Mouse (Mus musculus): ENCODE measurements around the gene Stag2. TPM values are rescaled to one million over a fixed set of nuclear protein-coding genes. Genes with fewer than 3 reads are reported as not detected.

Gene Stag2
- polyA plus RNA-seq, 1 experiment from 2014 or later = 72.3 TPM

DNA sequence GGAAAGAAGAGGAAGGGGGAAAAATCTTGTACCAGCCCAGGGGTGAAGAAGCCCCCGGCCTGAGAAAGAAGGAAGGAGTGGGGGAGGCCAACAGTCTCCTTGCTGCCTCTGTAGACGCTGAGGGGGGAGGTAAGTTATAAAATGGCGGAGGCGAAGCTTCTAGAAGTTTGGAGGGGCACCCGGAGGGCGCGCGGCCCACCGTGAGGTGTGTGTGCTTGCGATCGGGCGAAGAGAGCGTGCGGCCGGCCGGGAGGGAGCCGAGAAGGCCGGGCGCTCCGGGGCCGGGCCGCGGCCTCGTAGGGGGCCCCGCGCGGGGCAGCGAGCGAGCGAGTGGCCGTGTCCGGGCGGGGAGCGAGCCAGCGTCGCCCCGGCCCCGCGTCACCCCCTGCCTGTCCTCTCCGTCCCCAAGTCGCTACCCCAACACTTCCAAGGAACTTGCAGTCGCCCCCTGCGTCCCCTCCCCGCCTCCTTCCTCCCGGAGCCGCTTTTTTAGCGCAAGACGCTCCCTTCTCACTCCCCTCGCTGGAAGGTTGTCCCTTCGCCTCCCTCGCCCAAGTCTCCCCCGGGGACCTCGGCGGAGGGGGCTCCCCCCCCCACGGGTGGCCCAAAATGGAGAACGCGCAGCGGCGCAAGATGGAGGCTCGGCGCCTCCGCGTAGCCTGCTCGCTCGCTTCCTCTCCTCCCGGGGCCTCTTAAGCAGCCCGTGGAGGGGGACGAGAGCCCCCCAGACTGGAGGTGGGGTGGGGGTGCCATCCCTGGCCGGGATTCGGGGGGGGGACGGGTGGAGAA, 634 bp downstream of the Stag2 start:
- 32% methylated on average over 58 of the region's 71 CpGs for WGBS
- Histone ChIP-seq H3K4me1 (ENCODE audit: control insufficient read depth, insufficient read depth, low read length) (no peaks in the 10 kb centered on the region), H3K27me3 (ENCODE audit: control insufficient read depth, insufficient read depth, low read length) (no peaks in the 10 kb centered on the region), H3K9me3 (ENCODE audit: control insufficient read depth, low read length) (no peaks in the 10 kb centered on the region), H3K36me3 (ENCODE audit: control insufficient read depth, insufficient read depth, low read length) (no peaks in the 10 kb centered on the region), H3K27ac (ENCODE audit: low read depth, low read length) (peak overlapping the region; percentile 99), H3K4me3 (ENCODE audit: low read length) (peak overlapping the region; percentile 65), H3K4me2 (replicated peaks; ENCODE audit: low read depth, low read length) (peak overlapping the region; percentile 44), H3K9ac (ENCODE audit: low read depth, low read length) (peak overlapping the region; percentile 96)
- ATAC-seq (ENCODE audit: low FRiP score, low TSS enrichment) = peak; percentile 44

DNA sequence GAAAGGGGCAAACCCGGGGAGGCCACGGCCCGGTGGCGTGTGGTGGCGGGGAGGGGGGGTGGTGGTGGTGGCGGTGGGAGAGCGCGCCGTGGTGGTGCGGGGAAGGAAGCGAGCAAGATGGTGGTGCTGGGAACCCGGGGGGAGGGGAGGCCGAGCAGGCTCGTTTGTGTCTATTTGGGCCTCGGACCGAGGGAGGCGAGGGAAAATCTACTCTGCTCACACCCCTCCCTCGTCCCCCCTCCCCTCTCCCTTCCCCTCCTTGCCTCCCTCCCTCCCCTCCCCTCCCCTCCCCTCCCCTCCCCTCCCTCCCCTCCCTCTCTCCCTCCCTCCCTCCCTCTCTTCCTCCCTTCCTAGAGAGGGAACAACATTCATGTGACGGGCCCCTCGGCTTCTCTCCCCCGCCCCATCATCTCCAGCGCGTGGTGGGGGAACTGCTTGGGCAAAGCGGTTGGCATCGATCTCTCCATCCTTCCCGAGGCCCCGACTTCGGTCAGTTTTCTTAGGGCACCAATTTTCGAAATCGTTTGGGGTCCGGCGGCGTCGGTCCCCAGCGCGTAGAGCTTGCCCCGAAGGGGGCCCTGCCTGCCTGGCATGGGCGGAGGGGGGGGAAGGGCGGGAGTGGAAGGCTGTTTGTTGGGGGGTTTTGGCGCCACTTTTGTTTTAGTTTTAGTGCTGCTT, 1.4 kb downstream of the Stag2 start:
- Histone ChIP-seq H3K4me3 (ENCODE audit: low read length) (peak overlapping the region; percentile 65), H3K27ac (ENCODE audit: low read depth, low read length) (peak overlapping the region; percentile 99), H3K9ac (ENCODE audit: low read depth, low read length) (peak overlapping the region; percentile 96), H3K4me2 (replicated peaks; ENCODE audit: low read depth, low read length) (peak overlapping the region; percentile 44), H3K27me3 (ENCODE audit: control insufficient read depth, insufficient read depth, low read length) (no peaks in the 10 kb centered on the region), H3K9me3 (ENCODE audit: control insufficient read depth, low read length) (no peaks in the 10 kb centered on the region), H3K36me3 (ENCODE audit: control insufficient read depth, insufficient read depth, low read length) (no peaks in the 10 kb centered on the region), H3K4me1 (ENCODE audit: control insufficient read depth, insufficient read depth, low read length) (no peaks in the 10 kb centered on the region)
- peak; percentile 88 for ATAC-seq (ENCODE audit: low FRiP score, low TSS enrichment)
- WGBS = 24% methylated on average over 22 of the region's 40 CpGs

DNA sequence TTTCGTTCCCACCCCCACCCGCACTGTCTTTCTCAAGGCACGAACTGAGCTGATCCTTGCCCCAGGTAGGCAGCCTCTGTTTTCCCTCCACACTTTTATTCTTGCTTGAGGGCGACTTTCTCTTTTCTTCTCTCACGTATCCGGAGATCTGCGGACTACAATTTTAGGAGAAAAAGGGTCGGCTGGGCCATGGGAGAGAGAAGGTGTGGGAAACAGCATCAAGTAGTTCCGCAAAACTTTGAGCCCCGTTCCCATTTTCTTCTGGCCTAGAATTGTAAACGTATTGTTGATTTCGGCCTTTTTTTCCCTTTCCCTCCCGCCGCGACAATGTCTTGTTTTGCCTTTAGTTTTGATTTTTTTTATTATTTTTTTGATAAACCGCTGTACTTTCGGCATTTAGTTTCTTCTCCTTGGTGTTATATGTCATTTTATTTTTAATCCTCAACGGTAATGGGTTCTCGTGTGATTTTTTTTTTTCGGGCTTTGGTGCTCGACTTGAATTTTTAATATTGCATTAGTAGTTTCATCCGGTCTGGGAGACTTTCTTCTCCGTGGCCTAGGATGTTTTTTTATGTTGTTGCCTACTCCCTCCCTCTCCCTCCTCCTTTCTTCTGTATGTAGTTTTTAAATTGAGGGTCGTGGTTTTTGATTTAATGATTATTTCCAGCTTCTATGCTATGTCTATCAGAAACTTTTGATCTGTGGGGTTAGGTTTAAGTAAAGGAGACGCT, 2.1 kb downstream of the Stag2 start:
- ATAC-seq (ENCODE audit: low FRiP score, low TSS enrichment) = no peak
- Histone ChIP-seq H3K4me2 (replicated peaks; ENCODE audit: low read depth, low read length) (peak overlapping the region; percentile 47), H3K27ac (ENCODE audit: low read depth, low read length) (peak overlapping the region; percentile 93), H3K9ac (ENCODE audit: low read depth, low read length) (peak overlapping the region; percentile 62), H3K9me3 (ENCODE audit: control insufficient read depth, low read length) (no peaks in the 10 kb centered on the region), H3K4me1 (ENCODE audit: control insufficient read depth, insufficient read depth, low read length) (no peaks in the 10 kb centered on the region), H3K27me3 (ENCODE audit: control insufficient read depth, insufficient read depth, low read length) (no peaks in the 10 kb centered on the region), H3K4me3 (ENCODE audit: low read length) (peak overlapping the region; percentile 65), H3K36me3 (ENCODE audit: control insufficient read depth, insufficient read depth, low read length) (no peaks in the 10 kb centered on the region)
- 20% methylated on average over 25 of the region's 25 CpGs for WGBS

DNA sequence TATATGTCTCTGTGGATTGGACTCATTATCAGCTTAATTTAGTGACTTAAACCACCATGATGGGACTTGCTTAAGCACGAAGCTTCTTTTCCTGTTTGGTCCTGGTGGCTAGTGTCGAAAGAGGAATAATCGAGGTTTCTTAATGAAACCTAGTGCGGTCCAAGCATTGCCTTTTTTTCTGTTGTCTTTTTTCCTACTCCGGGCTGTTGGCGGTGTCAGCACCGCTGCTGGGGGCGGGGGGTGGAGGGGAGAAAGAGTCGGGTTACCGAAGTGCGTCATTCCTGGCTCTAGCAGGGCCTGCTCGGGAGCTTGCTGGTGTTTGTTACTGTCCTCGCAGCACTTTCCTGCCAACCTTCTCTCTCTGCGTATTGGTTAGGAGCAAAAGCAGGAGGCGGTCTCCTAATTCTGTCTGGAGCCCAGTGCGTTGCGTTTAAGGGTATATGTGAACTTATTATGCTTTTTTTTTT, 2.8 kb downstream of the Stag2 start:
- Histone ChIP-seq H3K9ac (ENCODE audit: low read depth, low read length) (peak overlapping the region; percentile 62), H3K27me3 (ENCODE audit: control insufficient read depth, insufficient read depth, low read length) (no peaks in the 10 kb centered on the region), H3K27ac (ENCODE audit: low read depth, low read length) (peak overlapping the region; percentile 93), H3K4me2 (replicated peaks; ENCODE audit: low read depth, low read length) (peak overlapping the region; percentile 47), H3K36me3 (ENCODE audit: control insufficient read depth, insufficient read depth, low read length) (no peaks in the 10 kb centered on the region), H3K4me3 (ENCODE audit: low read length) (peak overlapping the region; percentile 65), H3K4me1 (ENCODE audit: control insufficient read depth, insufficient read depth, low read length) (no peaks in the 10 kb centered on the region), H3K9me3 (ENCODE audit: control insufficient read depth, low read length) (no peaks in the 10 kb centered on the region)
- ATAC-seq (ENCODE audit: low FRiP score, low TSS enrichment) = peak; percentile 73
- 24% methylated on average over 17 of the region's 17 CpGs for WGBS

DNA sequence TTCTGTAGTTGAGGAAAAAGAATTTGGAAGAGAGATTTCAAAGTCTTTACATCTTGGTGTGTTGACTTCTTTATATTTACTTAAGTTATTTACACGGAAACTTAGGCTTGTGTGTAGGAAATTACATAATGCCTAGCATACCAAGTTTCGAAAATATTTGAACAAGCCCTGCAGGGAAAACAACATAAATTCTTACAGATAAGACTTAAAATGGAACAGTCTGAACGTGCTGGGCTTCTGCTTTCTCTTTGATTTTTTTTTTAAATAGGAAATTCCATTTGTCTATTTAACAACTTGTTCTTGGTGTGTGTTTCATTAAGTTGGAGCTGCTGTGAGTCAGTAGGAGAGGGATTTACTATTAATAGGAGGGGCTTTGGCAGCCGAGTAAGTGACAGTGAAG, 3.9 kb downstream of the Stag2 start:
- Histone ChIP-seq H3K4me3 (ENCODE audit: low read length) (peak overlapping the region; percentile 65; the same call in 1 of the 2 replicates), H3K36me3 (ENCODE audit: control insufficient read depth, insufficient read depth, low read length) (no peaks in the 10 kb centered on the region), H3K27ac (ENCODE audit: low read depth, low read length) (no peak overlapping the region), H3K4me2 (replicated peaks; ENCODE audit: low read depth, low read length) (peak overlapping the region; percentile 47), H3K9me3 (ENCODE audit: control insufficient read depth, low read length) (no peaks in the 10 kb centered on the region), H3K4me1 (ENCODE audit: control insufficient read depth, insufficient read depth, low read length) (no peaks in the 10 kb centered on the region), H3K9ac (ENCODE audit: low read depth, low read length) (no peak overlapping the region), H3K27me3 (ENCODE audit: control insufficient read depth, insufficient read depth, low read length) (no peaks in the 10 kb centered on the region)
- ATAC-seq (ENCODE audit: low FRiP score, low TSS enrichment) = no peak
- WGBS = 22% methylated on average over 4 of the region's 4 CpGs

DNA sequence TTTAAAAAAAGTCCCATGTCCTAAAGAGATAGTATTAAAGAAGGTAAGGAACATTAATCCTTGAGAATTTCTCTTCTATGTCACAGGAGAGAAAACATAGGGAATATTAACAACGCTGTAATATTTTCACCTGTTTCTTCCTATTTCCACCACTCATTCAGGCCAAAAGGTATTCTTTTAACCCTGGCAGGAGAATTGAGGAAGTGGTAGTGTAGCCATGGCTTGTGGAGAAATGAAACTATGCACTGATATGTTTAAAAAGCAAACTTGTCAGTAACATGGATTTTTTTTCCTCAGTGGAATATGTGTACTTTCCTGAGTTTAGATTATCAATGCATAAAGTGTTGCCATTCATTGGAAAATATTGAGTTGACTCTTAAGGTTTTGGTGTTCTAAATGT, 16.3 kb downstream of the Stag2 start:
- H3K27me3 ChIP-seq (ENCODE audit: control insufficient read depth, insufficient read depth, low read length) = no peaks in the 10 kb centered on the region
- no peaks in the 10 kb centered on the region for H3K9me3 ChIP-seq (ENCODE audit: control insufficient read depth, low read length)
- no peak overlapping the region for H3K27ac ChIP-seq (ENCODE audit: low read depth, low read length)
- ATAC-seq (ENCODE audit: low FRiP score, low TSS enrichment) = no peak
- no peak overlapping the region for H3K4me3 ChIP-seq (ENCODE audit: low read length)
- no peak overlapping the region for H3K9ac ChIP-seq (ENCODE audit: low read depth, low read length)
- 89% methylated on average over 1 of the region's 1 CpGs for WGBS
- H3K36me3 ChIP-seq (ENCODE audit: control insufficient read depth, insufficient read depth, low read length) = no peaks in the 10 kb centered on the region
- H3K4me1 ChIP-seq (ENCODE audit: control insufficient read depth, insufficient read depth, low read length) = no peaks in the 10 kb centered on the region
- H3K4me2 ChIP-seq (replicated peaks; ENCODE audit: low read depth, low read length) = no peak overlapping the region

DNA sequence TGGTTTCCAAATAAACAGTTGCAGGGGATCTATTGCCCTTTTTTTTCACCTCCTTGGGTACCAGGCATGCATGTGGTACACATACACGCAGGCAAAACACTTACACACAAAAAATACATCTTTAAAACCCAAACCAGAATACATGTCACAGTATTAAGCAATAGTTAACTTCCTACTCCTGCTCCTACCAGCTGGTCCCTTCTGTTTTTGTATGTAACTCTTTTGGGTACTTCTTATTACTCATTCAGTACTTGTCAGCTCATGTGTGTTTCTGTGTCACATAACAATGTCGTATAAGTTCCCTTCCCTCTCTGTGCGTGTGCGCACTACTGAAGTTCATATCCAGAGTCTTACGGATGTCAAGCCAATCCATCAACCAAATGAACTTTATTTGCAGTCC, 21.7 kb downstream of the Stag2 start:
- no peak overlapping the region for H3K4me2 ChIP-seq (replicated peaks; ENCODE audit: low read depth, low read length)
- 86% methylated on average over 5 of the region's 5 CpGs for WGBS
- no peaks in the 10 kb centered on the region for H3K9me3 ChIP-seq (ENCODE audit: control insufficient read depth, low read length)
- H3K4me1 ChIP-seq (ENCODE audit: control insufficient read depth, insufficient read depth, low read length) = no peaks in the 10 kb centered on the region
- ATAC-seq (ENCODE audit: low FRiP score, low TSS enrichment) = no peak
- H3K27me3 ChIP-seq (ENCODE audit: control insufficient read depth, insufficient read depth, low read length) = no peaks in the 10 kb centered on the region
- no peaks in the 10 kb centered on the region for H3K36me3 ChIP-seq (ENCODE audit: control insufficient read depth, insufficient read depth, low read length)
- H3K27ac ChIP-seq (ENCODE audit: low read depth, low read length) = no peak overlapping the region
- no peak overlapping the region for H3K4me3 ChIP-seq (ENCODE audit: low read length)
- H3K9ac ChIP-seq (ENCODE audit: low read depth, low read length) = no peak overlapping the region

DNA sequence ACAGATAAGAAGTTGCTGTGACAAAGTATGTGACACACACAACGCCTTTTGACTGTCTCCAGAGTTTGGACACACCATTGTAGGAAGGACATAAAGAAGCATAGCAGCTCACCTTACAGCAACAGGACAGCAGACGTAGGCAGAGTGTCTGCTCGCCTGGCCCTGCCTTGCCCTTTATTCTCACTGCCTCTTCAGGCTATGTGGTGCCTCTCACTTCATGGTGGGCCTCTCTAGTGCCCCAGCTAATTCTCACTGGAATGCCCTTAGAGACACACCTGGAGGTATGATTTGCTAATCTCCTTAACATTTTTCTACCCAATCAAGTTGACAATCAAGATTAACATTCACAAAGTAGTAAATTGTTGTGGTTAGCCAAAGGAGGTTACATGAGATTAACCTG, 38.5 kb downstream of the Stag2 start:
- H3K9ac ChIP-seq (ENCODE audit: low read depth, low read length) = no peak overlapping the region
- no peak overlapping the region for H3K4me3 ChIP-seq (ENCODE audit: low read length)
- H3K27ac ChIP-seq (ENCODE audit: low read depth, low read length) = no peak overlapping the region
- no peaks in the 10 kb centered on the region for H3K27me3 ChIP-seq (ENCODE audit: control insufficient read depth, insufficient read depth, low read length)
- 68% methylated on average over 3 of the region's 3 CpGs for WGBS
- no peaks in the 10 kb centered on the region for H3K36me3 ChIP-seq (ENCODE audit: control insufficient read depth, insufficient read depth, low read length)
- no peaks in the 10 kb centered on the region for H3K9me3 ChIP-seq (ENCODE audit: control insufficient read depth, low read length)
- H3K4me2 ChIP-seq (replicated peaks; ENCODE audit: low read depth, low read length) = no peak overlapping the region
- no peaks in the 10 kb centered on the region for H3K4me1 ChIP-seq (ENCODE audit: control insufficient read depth, insufficient read depth, low read length)
- ATAC-seq (ENCODE audit: low FRiP score, low TSS enrichment) = no peak
